Mouse (Mus musculus) frontal cortex, postnatal 10 days (tissue): ENCODE results near the gene Zfp963.
"Not testable (repeated sequence)": the region's sequence is repeated elsewhere in the genome, so short reads cannot be mapped to it uniquely, and the experiment has no call there.

Experiments used
- DNase-seq, 2 experiments: peaks; one replicate each; pipeline ENCODE4 v3.0.0; 2022; ENCODE audit warnings: low spot score in 2 of 2, mixed read lengths in 1 of 2

Zfp963 gene

DNA sequence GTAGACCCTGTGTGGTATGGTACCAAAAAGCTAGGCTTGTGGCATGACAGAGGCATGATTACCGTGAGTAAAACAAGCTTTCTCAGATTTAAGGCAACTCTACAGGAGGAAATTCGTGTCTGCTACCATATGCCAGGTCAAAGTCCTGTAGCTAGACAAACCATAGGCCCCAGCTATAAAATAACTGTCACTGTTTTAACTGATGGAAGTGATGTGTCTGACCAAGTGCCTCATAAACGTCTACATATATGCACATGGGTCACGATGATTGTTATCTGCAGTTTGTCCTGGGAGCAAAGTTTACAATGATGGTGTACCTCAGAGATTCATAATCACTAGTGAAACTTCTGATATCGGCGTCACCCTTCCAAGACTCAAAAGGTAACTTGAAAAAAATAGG lies 9.0 kb downstream of the Zfp963 start:
- DNase-seq: no peak

DNA sequence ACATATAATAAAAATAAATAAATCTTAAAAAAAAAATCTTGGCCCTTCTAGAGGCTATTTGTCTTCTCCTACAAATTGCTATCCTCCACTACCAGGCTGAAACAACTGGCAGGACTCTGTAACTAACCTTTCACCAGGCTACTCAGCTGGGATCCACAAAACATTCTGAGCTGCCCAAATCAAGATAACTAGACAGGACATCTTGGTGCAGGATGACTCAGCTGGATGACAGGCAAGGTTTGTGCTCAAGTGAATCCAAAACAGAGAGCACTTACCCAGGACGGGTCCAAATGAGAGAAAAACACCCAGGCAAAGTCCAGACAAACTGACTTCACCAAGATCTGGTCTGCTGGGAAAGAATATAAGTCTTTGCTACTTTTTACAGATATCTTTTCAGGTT lies 14.3 kb downstream of the Zfp963 start:
- no peak for DNase-seq

DNA sequence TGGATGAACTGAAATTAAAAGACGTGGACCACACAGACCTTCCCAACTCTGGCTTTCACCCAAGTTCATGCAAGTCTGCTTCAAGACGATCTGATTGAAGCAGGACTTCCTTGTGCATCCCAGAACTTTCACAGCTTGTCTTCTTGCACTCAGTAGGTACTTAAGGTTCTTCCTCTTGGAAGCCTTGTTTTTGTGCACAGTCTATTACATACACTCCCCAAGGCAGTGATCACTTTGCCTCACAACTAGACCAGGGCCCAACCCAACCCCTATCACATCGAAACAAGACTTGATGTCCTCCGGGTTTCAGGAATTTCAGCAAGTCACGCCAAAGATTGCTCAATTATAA lies 32.6 kb downstream of the Zfp963 start:
- DNase-seq: no peak

DNA sequence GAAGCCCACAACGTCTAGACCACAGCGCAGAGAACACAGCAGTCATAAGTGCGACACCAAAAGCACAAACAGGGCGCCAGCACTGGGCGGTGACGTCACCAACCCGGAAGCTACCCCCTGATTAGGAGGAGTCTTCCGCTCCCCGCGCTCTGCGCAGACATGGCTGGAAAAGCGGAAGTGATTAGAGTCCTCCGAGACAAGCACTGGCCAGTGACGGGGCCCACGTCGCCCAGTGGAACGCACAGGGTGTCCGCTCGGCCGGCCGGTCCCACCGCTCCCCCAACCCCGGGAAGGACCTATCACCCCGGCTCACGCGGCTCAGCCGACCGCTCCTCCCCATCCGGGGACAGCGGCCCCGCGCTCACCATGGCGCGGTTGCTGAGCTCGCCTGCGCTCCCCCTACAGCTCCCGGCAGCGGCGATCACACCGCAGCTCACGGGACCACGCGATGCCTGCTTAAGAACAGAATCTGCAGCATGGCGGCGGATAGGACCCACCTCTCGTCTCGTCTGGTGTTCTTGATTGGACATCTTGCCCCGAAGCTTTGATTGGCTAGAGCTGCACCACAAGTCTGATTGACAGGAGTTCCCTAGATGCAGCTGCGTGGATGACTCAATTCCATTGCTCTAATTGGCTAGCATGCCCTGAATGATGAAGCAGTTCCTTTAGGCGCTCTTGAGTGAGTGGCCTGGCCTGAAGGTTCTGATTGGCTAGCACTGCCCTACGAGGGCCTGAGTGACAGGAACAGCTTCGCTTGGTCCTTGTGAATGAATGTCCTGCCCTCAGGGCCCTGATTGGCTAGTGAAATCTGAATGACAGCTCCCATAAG lies 33.2 kb downstream of the Zfp963 start:
- peak; percentile 95 to 99 for DNase-seq

GRCm38 (mm10) chr8:69715366-69715765 lies 34.4 kb downstream of the Zfp963 start:
- DNase-seq: no peak

GRCm38 (mm10) chr8:69713516-69713915 lies 36.3 kb downstream of the Zfp963 start:
- no peak for DNase-seq

- not testable (repeated sequence) for DNase-seq
Measured at GRCm38 (mm10) chr8:69710624-69711023, 39.1 kb downstream of the Zfp963 start, which contains the start of gene Zfp869. Zfp869 (minus strand) TSS chr8:69710724.

DNA sequence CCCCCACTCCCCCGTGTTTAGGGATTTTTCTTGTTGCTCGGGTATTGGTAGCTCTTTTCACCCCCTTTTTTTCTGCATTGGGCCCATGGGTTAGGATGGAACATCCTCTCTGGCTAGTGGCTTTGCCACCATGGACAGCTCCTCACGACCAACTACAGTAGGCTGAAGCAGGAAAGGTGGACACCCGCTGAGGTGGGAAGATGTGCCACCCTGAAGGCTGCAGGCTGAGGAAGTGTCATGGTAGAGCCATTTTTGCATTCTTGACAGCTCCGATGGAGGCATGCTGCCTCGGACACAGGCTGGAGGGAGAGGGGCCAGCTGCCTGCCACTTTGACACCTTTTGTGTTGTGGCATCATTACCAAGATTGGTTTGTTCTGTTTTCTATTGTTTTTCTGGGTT lies 48.0 kb downstream of the Zfp963 start:
- no peak for DNase-seq
